Mouse (Mus musculus) forebrain, embryonic 15.5 days (tissue): ENCODE measurements at regions not wholly inside any gene's neighbourhood (a gene's known extent, or its start where the extent isn't known, plus 50 kb on each side); places are given as distances from the start of the nearest gene placed in this dataset.

ENCODE experiments used
- ATAC-seq: fragments of 200-750 bp; cut with Nextera tagmentation; replicated peaks from 2 replicates; pipeline ENCODE4 v1.8.0; 2017; ENCODE audit warnings: mild to moderate bottlenecking, moderate TSS enrichment, moderate library complexity
- H3K27ac ChIP-seq: fragments of 300-500 bp; sonication (generic); replicated peaks from 2 replicates; pipeline ENCODE4 v1.5.1; 2015; ENCODE audit warnings: mild to moderate bottlenecking, inconsistent platforms
- H3K27me3 ChIP-seq: fragments of 300-500 bp; sonication (generic); 2 replicates; pipeline ENCODE4 v1.6.1; 2015; ENCODE audit warnings: inconsistent platforms
- H3K36me3 ChIP-seq: fragments of 300-500 bp; sonication (generic); 2 replicates; pipeline ENCODE4 v1.6.1; 2015; ENCODE audit warnings: mild to moderate bottlenecking, inconsistent platforms
- H3K4me1 ChIP-seq: fragments of 300-500 bp; sonication (generic); 2 replicates; pipeline ENCODE4 v1.6.1; 2015; ENCODE audit warnings: inconsistent platforms
- H3K4me2 ChIP-seq: fragments of 300-500 bp; sonication (generic); replicated peaks from 2 replicates; pipeline ENCODE4 v1.6.1; 2015; ENCODE audit warnings: mild to moderate bottlenecking, inconsistent platforms
- H3K4me3 ChIP-seq: fragments of 300-500 bp; sonication (generic); 2 replicates; pipeline ENCODE4 v1.5.1; 2015; ENCODE audit warnings: mild to moderate bottlenecking, inconsistent platforms
- H3K9ac ChIP-seq: fragments of 300-500 bp; sonication (generic); replicated peaks from 2 replicates; pipeline ENCODE4 v1.6.1; 2015; ENCODE audit warnings: mild to moderate bottlenecking, inconsistent platforms
- H3K9me3 ChIP-seq: fragments of 300-500 bp; sonication (generic); 2 replicates; pipeline ENCODE4 v1.6.1; 2016; ENCODE audit warnings: inconsistent platforms
- WGBS: fragments of 180-500 bp; shearing (Covaris S2); methylation state at CpG from one replicate; pipeline ENCODE4 v1.1.7; 2015; ENCODE audit warnings: mixed read lengths; 5-methylcytosine and 5-hydroxymethylcytosine counted together

- Histone ChIP-seq H3K9ac (no peak overlapping the region), H3K36me3 (no peaks in the 10 kb centered on the region), H3K4me2 (no peak overlapping the region), H3K4me3 (no peak overlapping the region), H3K9me3 (no peaks in the 10 kb centered on the region), H3K27me3 (no peaks in the 10 kb centered on the region; the same call in 1 of the 2 replicates), H3K4me1 (peaks cover 3% of the 10 kb centered on the region; the same call in 1 of the 2 replicates), H3K27ac (no peak overlapping the region)
- no peak for ATAC-seq
- WGBS = 81% methylated on average over 3 of the region's 3 CpGs
Measured at GRCm38 (mm10) chr2:27621741-27622140, 54.5 kb upstream of the Rxra start.

GRCm38 (mm10) chr2:27624656-27625366, 51.4 kb upstream of the Rxra start:
- H3K4me1 ChIP-seq = peaks cover 2% of the 10 kb centered on the region; the same call in 1 of the 2 replicates
- no peak overlapping the region for H3K27ac ChIP-seq
- no peak overlapping the region for H3K9ac ChIP-seq
- H3K4me3 ChIP-seq = no peak overlapping the region
- H3K9me3 ChIP-seq = no peaks in the 10 kb centered on the region
- no peak overlapping the region for H3K4me2 ChIP-seq
- H3K27me3 ChIP-seq = no peaks in the 10 kb centered on the region
- no peaks in the 10 kb centered on the region for H3K36me3 ChIP-seq
- 74% methylated on average over 2 of the region's 2 CpGs for WGBS
- ATAC-seq = no peak
